ENCODE assay signal across 18 mouse cellular contexts in the genomic region with DNA sequence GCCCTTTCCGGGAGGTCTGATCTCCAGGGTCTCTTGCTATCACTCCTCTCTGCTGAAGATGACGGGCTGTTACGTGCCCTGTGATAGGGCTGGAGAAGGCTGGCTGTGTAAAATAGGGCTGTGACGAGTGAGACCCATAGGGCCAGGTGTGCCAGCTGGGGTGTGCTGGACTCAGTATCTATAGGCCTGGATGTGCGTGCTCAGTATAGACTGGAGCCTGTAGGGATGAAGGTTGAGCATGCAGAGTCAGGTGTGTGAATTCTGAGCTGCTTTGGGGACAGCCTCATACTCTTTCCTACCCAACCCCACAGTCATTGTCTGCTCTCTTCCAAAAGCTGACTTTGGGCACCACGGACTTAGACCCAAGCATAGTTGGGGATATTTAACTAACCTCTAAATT. TPM values are rescaled to one million over a fixed set of nuclear protein-coding genes. Genes with fewer than 3 reads are reported as not detected.
A peak's percentile ranks its signal among the peaks of the same experiment; 100 is the strongest.
DNase-seq lines count a peak whose midpoint lies in the region; ATAC-seq lines count a peak whose summit lies in the region.
"Had no signal": no experiment of that assay in that cellular context is flagged by ENCODE, and none has a peak within 500 bp of the region (broad histone marks: within the 10 kb centered on the region; RNA-seq: fewer than 3 reads in every experiment).

No protein-coding gene starts in this region.

- H3K9me3 ChIP-seq in hindbrain, embryonic 10.5 days, result peaks cover 2% of the 10 kb centered on the region; the same call in 1 of the 2 replicates
- peaks cover 5% of the 10 kb centered on the region; the same call in 1 of the 2 replicates for H3K9me3 ChIP-seq in hindbrain, embryonic 16.5 days (ENCODE audit: control insufficient read depth, low read length)
- no peaks in the 10 kb centered on the region for H3K9me3 ChIP-seq in neural tube, embryonic 11.5 days (ENCODE audit: control insufficient read depth, low read length)
- no peaks in the 10 kb centered on the region for H3K9me3 ChIP-seq in embryonic facial prominence, embryonic 15.5 days (replicated peaks)
- no peaks in the 10 kb centered on the region for H3K9me3 ChIP-seq in neural tube, embryonic 13.5 days
- H3K9me3 ChIP-seq: liver, embryonic 15.5 days had no signal

- intact Hi-C loops in left cerebral cortex, postnatal 4 days (cut with DNase I), result no loop called here

- no peak overlapping the region for H3K9ac ChIP-seq in hindbrain, embryonic 16.5 days (ENCODE audit: low read depth, low read length)
- H3K9ac ChIP-seq in neural tube, embryonic 11.5 days (ENCODE audit: low read length), result no peak overlapping the region; the same call in 1 of the 2 replicates
- H3K9ac ChIP-seq in embryonic facial prominence, embryonic 15.5 days, result no peak overlapping the region
- H3K9ac ChIP-seq in neural tube, embryonic 13.5 days, result no peak overlapping the region
- H3K9ac ChIP-seq: forebrain, postnatal 0 days; liver, embryonic 15.5 days had no signal

- ATAC-seq in hindbrain, embryonic 16.5 days, result no peak
- ATAC-seq in neural tube, embryonic 11.5 days (ENCODE audit: insufficient read depth, low FRiP score, low TSS enrichment), result no peak
- ATAC-seq in embryonic facial prominence, embryonic 15.5 days (ENCODE audit: insufficient number of reproducible peaks, low FRiP score, low TSS enrichment, low read depth), result 0 out of 2 replicates have a peak, but pooled peaks have one; percentile 36
- ATAC-seq in neural tube, embryonic 13.5 days (ENCODE audit: low read depth), result no peak
- ATAC-seq: forebrain, postnatal 0 days; lung, postnatal 0 days had no signal

- H3K4me3 ChIP-seq in hindbrain, embryonic 10.5 days, result no peak overlapping the region
- H3K4me3 ChIP-seq in hindbrain, embryonic 16.5 days (ENCODE audit: low read length), result no peak overlapping the region
- no peak overlapping the region for H3K4me3 ChIP-seq in neural tube, embryonic 11.5 days (ENCODE audit: low read depth, low read length)
- no peak overlapping the region for H3K4me3 ChIP-seq in embryonic facial prominence, embryonic 15.5 days (replicated peaks)
- no peak overlapping the region for H3K4me3 ChIP-seq in neural tube, embryonic 13.5 days
- H3K4me3 ChIP-seq: liver, embryonic 15.5 days had no signal

- peak overlapping the region; percentile 91 for H3K27ac ChIP-seq in hindbrain, embryonic 10.5 days
- H3K27ac ChIP-seq in hindbrain, embryonic 16.5 days (ENCODE audit: low read depth, low read length), result no peak overlapping the region
- peak overlapping the region; percentile 42; the same call in 1 of the 2 replicates for H3K27ac ChIP-seq in neural tube, embryonic 11.5 days (ENCODE audit: low read depth, low read length)
- peak overlapping the region; percentile 88 for H3K27ac ChIP-seq in embryonic facial prominence, embryonic 15.5 days (replicated peaks)
- peak overlapping the region; percentile 14; the same call in 1 of the 2 replicates for H3K27ac ChIP-seq in neural tube, embryonic 13.5 days (replicated peaks)
- H3K27ac ChIP-seq: liver, embryonic 15.5 days had no signal

- H3K4me1 ChIP-seq in hindbrain, embryonic 10.5 days (replicated peaks), result peaks cover 57% of the 10 kb centered on the region
- H3K4me1 ChIP-seq in hindbrain, embryonic 16.5 days (ENCODE audit: control insufficient read depth, insufficient read depth, low read depth, low read length), result peaks cover 5% of the 10 kb centered on the region; the same call in 1 of the 2 replicates
- H3K4me1 ChIP-seq in neural tube, embryonic 11.5 days (ENCODE audit: control insufficient read depth, insufficient read depth, low read length), result peaks cover 12% of the 10 kb centered on the region
- H3K4me1 ChIP-seq in embryonic facial prominence, embryonic 15.5 days, result peaks cover 17% of the 10 kb centered on the region
- peaks cover 28% of the 10 kb centered on the region for H3K4me1 ChIP-seq in neural tube, embryonic 13.5 days (replicated peaks)
- H3K4me1 ChIP-seq: liver, embryonic 15.5 days had no signal

- H3K4me2 ChIP-seq in hindbrain, embryonic 16.5 days (ENCODE audit: low read length), result no peak overlapping the region
- no peak overlapping the region for H3K4me2 ChIP-seq in neural tube, embryonic 11.5 days (ENCODE audit: low read depth)
- no peak overlapping the region for H3K4me2 ChIP-seq in embryonic facial prominence, embryonic 15.5 days (replicated peaks)
- H3K4me2 ChIP-seq in neural tube, embryonic 13.5 days, result no peak overlapping the region
- H3K4me2 ChIP-seq: liver, embryonic 15.5 days had no signal

- DNase-seq in hindbrain, embryonic 10.5 days (ENCODE audit: low spot score), result peak; percentile 38
- DNase-seq in neural tube, embryonic 11.5 days (ENCODE audit: low spot score), result no peak
- no peak for DNase-seq in neural tube, embryonic 10.5 days (ENCODE audit: extremely low spot score, low spot score)
- DNase-seq in left cerebral cortex, postnatal 4 days, result no peak
- DNase-seq: adrenal gland, postnatal 25 days; cerebellum, adult 18-20 months; forebrain, postnatal 0 days; kidney, adult 8-10 months; layer of hippocampus, postnatal 36 days; thymus, postnatal 14 days had no signal

- WGBS in hindbrain, embryonic 10.5 days, result 37% methylated on average over 6 of the region's 6 CpGs
- WGBS in hindbrain, embryonic 16.5 days, result 52% methylated on average over 6 of the region's 6 CpGs
- 56% methylated on average over 6 of the region's 6 CpGs for WGBS in neural tube, embryonic 11.5 days
- WGBS in embryonic facial prominence, embryonic 15.5 days, result 52% methylated on average over 6 of the region's 6 CpGs
- 64% methylated on average over 6 of the region's 6 CpGs for WGBS in neural tube, embryonic 13.5 days

- peaks cover 6% of the 10 kb centered on the region; the same call in 1 of the 2 replicates for H3K36me3 ChIP-seq in hindbrain, embryonic 10.5 days
- no peaks in the 10 kb centered on the region for H3K36me3 ChIP-seq in hindbrain, embryonic 16.5 days (ENCODE audit: control insufficient read depth, insufficient read depth, low read length)
- no peaks in the 10 kb centered on the region for H3K36me3 ChIP-seq in neural tube, embryonic 11.5 days (ENCODE audit: control insufficient read depth, insufficient read depth, low read length)
- H3K36me3 ChIP-seq in embryonic facial prominence, embryonic 15.5 days, result 0 out of 2 replicates have a peak, but pooled peaks cover 4% of the 10 kb centered on the region
- no peaks in the 10 kb centered on the region for H3K36me3 ChIP-seq in neural tube, embryonic 13.5 days
- H3K36me3 ChIP-seq: liver, embryonic 15.5 days had no signal

- no peaks in the 10 kb centered on the region for H3K27me3 ChIP-seq in hindbrain, embryonic 10.5 days (ENCODE audit: insufficient read depth, poor library complexity, severe bottlenecking)
- no peaks in the 10 kb centered on the region for H3K27me3 ChIP-seq in hindbrain, embryonic 16.5 days (replicated peaks; ENCODE audit: control insufficient read depth, insufficient read depth, low read length)
- no peaks in the 10 kb centered on the region for H3K27me3 ChIP-seq in neural tube, embryonic 11.5 days (ENCODE audit: control insufficient read depth, insufficient read depth, low read length)
- H3K27me3 ChIP-seq in embryonic facial prominence, embryonic 15.5 days, result no peaks in the 10 kb centered on the region
- no peaks in the 10 kb centered on the region for H3K27me3 ChIP-seq in neural tube, embryonic 13.5 days
- H3K27me3 ChIP-seq: liver, embryonic 15.5 days had no signal

RNA-seq across cellular contexts. Expression of a gene that starts 27.4 kb away (rescaled TPM):
- 28.2 and 29.2 TPM in 2 replicates for polyA plus RNA-seq in hindbrain, embryonic 10.5 days (2016; fragmentation: Nextera tagmentation; extraction: Ambion mirVana)
- 10.3 and 11.0 TPM in 2 replicates for polyA plus RNA-seq in hindbrain, embryonic 16.5 days (2015; fragmentation: Nextera tagmentation; extraction: Ambion mirVana)
- polyA plus RNA-seq in neural tube, embryonic 11.5 days (2014; fragmentation: Nextera tagmentation; extraction: Ambion mirVana), result 22.1 and 22.7 TPM in 2 replicates
- polyA plus RNA-seq in embryonic facial prominence, embryonic 15.5 days (2015; fragmentation: Nextera tagmentation; extraction: Ambion mirVana), result 146 and 154 TPM in 2 replicates
- 7.4 and 8.8 TPM in 2 replicates for polyA plus RNA-seq in neural tube, embryonic 13.5 days (2015; fragmentation: Nextera tagmentation; extraction: Ambion mirVana)
- total RNA-seq in left cerebral cortex, postnatal 4 days (2021), result 10 to 100 TPM; 10.4 to 13.7 TPM
- total RNA-seq: granulocyte monocyte progenitor cell, adult 5-6 weeks had no signal

RNA-seq across cellular contexts. Expression of a gene that starts 37.5 kb away (rescaled TPM):
- 122 and 150 TPM in 2 replicates for polyA plus RNA-seq in hindbrain, embryonic 10.5 days (2016; fragmentation: Nextera tagmentation; extraction: Ambion mirVana)
- 227 and 242 TPM in 2 replicates for polyA plus RNA-seq in hindbrain, embryonic 16.5 days (2015; fragmentation: Nextera tagmentation; extraction: Ambion mirVana)
- polyA plus RNA-seq in neural tube, embryonic 11.5 days (2014; fragmentation: Nextera tagmentation; extraction: Ambion mirVana), result 145 and 153 TPM in 2 replicates
- 154 and 159 TPM in 2 replicates for polyA plus RNA-seq in embryonic facial prominence, embryonic 15.5 days (2015; fragmentation: Nextera tagmentation; extraction: Ambion mirVana)
- polyA plus RNA-seq in neural tube, embryonic 13.5 days (2015; fragmentation: Nextera tagmentation; extraction: Ambion mirVana), result 178 and 191 TPM in 2 replicates
- total RNA-seq in left cerebral cortex, postnatal 4 days (2021), result 100 to 1,000 TPM; 119 to 121 TPM

RNA-seq across cellular contexts. Expression of a gene that starts 55.8 kb away (rescaled TPM):
- polyA plus RNA-seq in hindbrain, embryonic 10.5 days (2016; fragmentation: Nextera tagmentation; extraction: Ambion mirVana), result 44.3 and 52.6 TPM in 2 replicates
- polyA plus RNA-seq in hindbrain, embryonic 16.5 days (2015; fragmentation: Nextera tagmentation; extraction: Ambion mirVana), result 45.2 and 45.4 TPM in 2 replicates
- polyA plus RNA-seq in neural tube, embryonic 11.5 days (2014; fragmentation: Nextera tagmentation; extraction: Ambion mirVana), result 43.8 and 45.5 TPM in 2 replicates
- 44.1 and 44.6 TPM in 2 replicates for polyA plus RNA-seq in embryonic facial prominence, embryonic 15.5 days (2015; fragmentation: Nextera tagmentation; extraction: Ambion mirVana)
- 42.5 and 45.2 TPM in 2 replicates for polyA plus RNA-seq in neural tube, embryonic 13.5 days (2015; fragmentation: Nextera tagmentation; extraction: Ambion mirVana)
- total RNA-seq in left cerebral cortex, postnatal 4 days (2021), result 10 to 100 TPM; 27.0 to 30.4 TPM

RNA-seq across cellular contexts. Expression of a gene that starts 58.0 kb away (rescaled TPM):
- 1.8 and 2.7 TPM in 2 replicates for polyA plus RNA-seq in hindbrain, embryonic 10.5 days (2016; fragmentation: Nextera tagmentation; extraction: Ambion mirVana)
- 0.84 and 1.3 TPM in 2 replicates for polyA plus RNA-seq in hindbrain, embryonic 16.5 days (2015; fragmentation: Nextera tagmentation; extraction: Ambion mirVana)
- polyA plus RNA-seq in neural tube, embryonic 11.5 days (2014; fragmentation: Nextera tagmentation; extraction: Ambion mirVana), result 0.31 and 0.35 TPM in 2 replicates
- polyA plus RNA-seq in embryonic facial prominence, embryonic 15.5 days (2015; fragmentation: Nextera tagmentation; extraction: Ambion mirVana), result 9.3 and 9.8 TPM in 2 replicates
- 0.12 TPM in 1 of 2 replicates, not detected in the other for polyA plus RNA-seq in neural tube, embryonic 13.5 days (2015; fragmentation: Nextera tagmentation; extraction: Ambion mirVana)
- 1 to 10 TPM; 3.7 to 4.3 TPM for total RNA-seq in left cerebral cortex, postnatal 4 days (2021)
- total RNA-seq: adrenal gland, postnatal 25 days; gastrocnemius, adult 18-20 months; granulocyte monocyte progenitor cell, adult 5-6 weeks; megakaryocyte-erythroid progenitor cell, adult 5-6 weeks had no signal
- polyA plus RNA-seq: liver, embryonic 15.5 days had no signal
